Mouse (Mus musculus) lung, postnatal 4 days (tissue): ENCODE results near the gene Ralgps1.

Source experiments
- DNase-seq, 2 experiments: peaks; one replicate each; pipeline ENCODE4 v3.0.0; 2021

Gene Ralgps1

DNA sequence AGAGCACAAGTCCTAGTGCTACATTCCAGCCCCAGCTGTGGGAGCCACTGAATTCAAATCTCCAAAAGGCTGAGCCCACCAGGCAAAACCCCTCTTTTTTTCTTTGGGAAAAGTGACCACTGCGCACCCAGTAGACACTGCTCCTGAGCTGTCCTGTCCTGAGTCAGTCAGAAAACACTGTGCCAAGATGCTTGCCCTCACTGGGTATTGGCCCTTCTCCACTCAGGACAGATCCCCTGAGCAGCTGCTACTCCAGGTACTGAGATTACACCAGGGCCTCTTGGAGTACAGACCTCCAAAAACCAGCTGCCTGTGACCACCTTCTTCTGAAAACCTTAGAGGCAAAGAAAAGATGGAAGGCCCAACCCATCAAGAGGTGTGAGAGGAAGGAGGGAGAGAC is 51.4 kb downstream of the Ralgps1 start:
- DNase-seq, result no peak

DNA sequence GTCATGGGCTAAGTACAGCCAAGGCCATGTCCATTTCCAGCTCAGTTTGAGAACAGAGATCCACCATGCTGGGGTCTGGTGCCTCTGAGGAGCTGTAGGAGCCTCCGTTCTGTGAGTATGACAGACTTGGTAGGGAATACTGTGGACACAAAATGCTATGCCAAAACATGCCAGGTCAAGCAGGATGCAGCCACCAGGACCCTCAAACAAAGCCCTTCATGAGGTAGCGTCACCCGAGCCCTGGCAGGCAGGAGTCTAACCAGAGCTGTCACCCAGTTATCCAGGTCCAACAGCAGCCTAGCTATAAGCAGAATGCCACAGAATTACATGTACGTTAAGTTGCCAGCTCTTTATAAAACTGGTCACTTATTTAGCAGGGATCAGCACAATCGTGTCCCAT is 51.8 kb downstream of the Ralgps1 start:
- no peak for DNase-seq

DNA sequence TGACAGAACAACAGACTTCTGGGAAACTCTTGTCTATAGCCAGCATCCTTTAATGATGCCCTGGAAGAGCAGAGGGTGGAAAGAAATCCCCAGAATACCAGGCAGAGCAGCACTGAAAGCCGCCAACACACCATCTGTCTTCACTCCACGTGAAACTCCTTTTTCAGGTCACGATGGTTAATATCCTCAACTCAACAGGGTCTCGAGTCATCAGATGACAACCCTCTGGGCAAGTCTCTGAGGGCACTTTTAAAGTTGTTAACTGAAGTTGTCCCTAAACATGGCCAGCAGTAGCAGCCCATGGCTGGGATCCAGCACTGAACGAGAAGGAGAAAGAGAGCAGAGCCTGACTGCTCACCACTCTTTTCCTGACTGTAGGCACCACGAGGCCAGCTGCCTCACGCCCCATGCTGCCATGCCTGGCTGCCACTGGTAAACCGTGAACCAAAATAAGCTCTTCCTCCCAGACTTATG is 52.8 kb downstream of the Ralgps1 start:
- peak; percentile 24 to 40 for DNase-seq

DNA sequence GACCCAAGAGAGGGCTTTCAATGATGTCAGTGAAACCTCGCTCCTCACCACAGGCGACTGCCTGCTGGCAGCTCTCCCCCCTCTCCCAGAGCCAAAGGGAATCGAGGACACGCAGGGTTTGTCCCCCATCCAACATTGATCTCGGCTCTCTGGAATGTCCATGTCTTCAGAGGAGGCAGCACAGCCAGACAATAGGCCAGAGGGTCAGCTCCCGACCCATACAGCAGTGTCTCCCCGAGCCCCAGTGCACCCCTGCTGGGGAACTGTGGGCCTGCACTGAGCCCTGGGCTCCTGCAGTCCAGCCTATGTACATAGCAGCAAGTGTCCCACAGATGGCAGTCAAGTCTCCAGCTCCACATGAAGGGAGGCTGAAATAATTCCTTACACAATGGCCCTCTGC is 54.8 kb downstream of the Ralgps1 start:
- peak; percentile 91 to 95 for DNase-seq

DNA sequence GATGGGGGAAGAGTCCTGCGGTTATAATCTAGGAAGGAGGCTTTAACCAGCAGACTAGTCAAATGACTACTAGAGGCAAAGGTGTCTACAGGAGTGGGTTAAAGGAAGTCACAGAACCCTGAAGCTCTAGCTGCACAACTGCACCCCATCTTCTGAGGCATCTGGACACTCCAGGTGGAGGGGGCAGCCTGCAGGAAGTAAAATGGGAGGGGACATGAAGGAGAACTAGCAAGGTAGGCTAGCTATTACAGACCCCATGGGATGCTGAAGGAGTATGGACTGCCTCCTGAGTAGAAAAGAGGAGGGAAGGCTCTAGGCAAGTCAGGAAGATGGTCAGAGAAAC is 55.3 kb downstream of the Ralgps1 start:
- no peak for DNase-seq

DNA sequence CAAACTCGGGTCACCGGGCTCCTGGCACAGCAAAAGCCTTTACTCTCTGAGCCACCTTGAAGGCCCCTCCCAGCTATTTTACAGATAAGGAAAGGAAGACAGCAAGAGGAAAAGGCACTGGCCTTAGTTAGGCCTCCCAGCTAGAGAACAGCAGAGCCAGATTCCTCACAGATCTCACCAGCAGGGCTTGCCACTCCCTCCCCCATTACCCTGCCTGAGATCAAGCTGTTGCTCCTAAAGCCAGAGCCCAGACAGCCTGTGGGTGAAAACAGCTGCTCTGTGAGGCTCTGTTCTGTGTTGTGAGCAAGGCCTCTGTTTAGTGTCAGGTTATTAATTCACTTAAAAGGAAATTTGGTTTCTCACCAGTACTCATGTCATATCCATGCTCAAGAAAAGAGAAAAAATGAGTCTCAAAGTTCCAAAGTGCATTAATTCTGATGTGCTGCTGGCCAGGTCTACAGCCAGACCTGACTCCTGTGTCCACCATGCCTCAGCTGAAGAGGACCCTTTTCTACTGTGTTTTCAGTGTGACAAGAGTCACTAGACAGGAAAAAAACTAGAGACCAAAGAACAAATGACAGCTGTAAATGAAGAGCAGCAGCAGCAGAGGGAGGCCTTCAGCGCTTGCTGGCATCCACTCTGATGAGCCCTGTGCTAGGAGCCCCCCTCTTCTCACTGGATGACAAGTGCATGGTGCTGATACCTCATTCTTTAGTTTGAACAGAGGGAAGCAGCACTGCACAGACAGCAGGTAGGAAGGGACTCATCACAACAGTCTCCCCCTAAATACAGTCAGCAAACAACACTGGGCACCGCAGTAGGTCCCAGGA is 55.8 kb downstream of the Ralgps1 start:
- DNase-seq, result peak; percentile 25 to 63

DNA sequence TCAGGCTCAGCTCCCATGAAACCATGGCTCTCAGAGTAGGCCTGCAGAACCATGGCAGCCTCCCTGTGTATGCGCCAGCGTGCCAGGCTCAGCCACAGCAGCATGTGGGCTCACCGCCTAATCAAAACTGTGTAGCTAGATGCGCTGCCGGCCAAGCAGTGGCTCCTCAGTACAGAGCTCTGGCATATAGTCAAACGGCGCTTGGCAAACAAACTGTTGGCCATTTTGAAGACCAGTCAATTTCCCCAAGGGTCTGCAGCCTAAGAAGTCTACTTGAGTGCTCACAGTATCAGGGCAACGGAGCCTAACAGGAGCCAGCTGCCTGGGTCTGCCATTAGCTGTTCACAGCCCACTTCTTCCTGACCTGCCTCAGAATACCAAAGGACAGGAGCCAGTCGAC is 61.9 kb downstream of the Ralgps1 start:
- peak; percentile 39 to 62 for DNase-seq

DNA sequence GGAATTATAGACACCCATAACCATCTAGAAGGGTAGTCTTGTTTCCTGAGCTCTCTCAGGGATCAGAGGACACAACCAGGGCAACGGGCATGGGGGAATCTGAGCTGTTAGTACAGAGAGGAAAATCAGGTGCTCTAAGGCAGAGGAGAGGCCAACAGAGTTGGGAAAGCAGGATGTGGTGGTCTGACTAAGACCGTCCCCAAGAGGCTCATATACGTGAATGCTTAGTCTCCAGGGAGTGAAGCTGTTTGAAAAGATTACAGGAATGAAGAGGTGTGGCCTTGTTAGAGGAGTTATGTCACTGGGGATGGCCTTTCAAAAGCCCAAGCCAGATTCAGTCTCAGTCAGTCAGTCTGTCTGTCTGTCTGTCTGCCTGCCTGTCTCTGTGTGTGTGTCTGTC is 64.7 kb downstream of the Ralgps1 start:
- no peak for DNase-seq

DNA sequence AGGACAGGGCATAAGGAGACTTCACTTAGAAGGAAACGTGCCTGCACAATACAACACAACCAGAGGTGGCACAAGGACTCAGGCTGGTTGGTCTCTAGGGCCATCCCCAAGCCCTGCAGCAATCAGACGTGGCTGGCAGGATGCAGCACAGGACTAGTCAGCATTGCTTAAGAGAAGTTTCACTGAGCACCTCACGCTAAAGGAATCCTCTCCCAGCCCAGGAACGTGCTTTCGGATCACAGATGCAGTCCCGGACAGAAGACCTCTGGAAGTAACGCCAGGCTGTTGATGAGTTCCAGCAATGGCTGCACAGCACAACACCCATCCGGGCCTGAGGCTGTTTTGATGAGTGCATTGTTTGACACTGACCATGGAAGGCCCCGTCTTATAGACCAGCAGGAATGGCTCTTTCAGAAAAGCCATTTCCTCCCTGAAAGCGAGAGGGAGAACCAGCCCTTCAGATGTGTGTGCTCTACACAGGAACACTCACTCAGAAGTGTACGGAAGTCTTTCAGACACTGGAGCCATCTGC is 67.8 kb downstream of the Ralgps1 start:
- DNase-seq, result no peak

DNA sequence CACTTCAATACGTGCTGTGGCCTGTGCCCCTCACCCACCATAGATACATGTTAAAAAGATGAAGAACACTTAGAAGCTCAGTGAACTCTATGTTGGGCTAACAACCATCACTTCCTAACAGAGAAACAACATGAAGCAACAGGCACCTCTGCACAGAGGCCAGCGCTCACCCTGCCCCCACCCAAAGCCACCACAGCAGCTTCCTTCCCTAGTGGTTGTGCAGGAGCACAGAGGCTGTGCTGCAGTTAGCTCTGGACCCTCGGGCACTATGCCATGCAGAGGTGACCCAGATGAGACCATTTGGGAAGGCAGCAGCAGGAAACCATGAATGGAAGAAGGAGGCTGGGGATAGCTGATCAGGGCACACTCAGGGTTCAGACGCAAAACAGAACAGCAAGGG is 68.5 kb downstream of the Ralgps1 start:
- peak; percentile 43 to 48 for DNase-seq

DNA sequence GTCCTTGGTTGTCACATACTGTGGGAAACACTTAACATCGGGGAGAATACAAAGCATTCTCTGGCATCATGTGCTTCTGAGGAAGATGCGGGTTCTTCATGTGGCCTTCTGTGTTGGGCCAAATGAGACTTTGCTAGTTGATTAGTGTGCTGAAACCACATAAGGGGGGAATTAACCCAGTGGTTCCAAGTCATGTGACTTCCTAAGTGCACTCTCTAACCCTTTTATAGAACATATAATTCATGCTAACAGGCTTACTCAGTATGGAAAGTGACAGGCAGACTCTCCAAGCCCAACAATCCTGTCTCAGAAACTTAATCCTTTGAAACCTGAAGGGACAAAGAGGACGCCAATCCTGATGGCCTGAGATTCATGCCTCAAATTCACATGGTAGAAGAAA is 68.9 kb downstream of the Ralgps1 start:
- no peak for DNase-seq

DNA sequence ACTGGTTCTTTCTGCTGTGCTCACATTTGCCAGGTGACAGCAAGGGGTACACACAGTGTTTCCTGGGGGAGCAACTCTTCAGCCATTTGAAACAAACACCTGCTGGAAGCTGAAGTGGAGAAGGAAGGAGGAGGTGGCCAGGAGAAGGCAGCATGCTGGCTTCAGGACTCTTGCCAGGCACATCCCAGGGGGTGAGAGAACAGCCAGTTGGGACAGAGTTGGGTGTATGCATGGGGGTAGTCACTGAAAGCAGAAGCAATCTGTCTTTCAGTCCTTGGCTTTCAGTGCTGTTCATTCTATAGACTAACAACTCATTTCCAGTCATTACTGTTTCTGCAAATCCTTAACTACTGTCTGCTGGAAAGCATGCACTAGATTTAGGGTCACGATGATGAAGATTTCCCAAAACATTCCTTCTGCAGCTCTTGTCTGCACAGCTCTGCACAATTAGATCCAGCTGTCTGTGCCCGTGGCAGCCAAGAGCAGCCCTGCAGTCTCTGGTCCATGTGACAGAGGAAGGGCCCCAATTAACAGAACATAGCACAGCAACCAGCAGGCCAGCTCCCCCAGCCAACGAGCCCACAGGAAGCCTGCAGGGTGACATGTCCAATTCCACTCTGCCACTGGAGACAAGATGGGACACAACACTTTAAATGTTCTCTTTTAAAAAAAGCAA is 70.8 kb downstream of the Ralgps1 start:
- peak in 1 of 2 experiments; percentile 71 for DNase-seq

DNA sequence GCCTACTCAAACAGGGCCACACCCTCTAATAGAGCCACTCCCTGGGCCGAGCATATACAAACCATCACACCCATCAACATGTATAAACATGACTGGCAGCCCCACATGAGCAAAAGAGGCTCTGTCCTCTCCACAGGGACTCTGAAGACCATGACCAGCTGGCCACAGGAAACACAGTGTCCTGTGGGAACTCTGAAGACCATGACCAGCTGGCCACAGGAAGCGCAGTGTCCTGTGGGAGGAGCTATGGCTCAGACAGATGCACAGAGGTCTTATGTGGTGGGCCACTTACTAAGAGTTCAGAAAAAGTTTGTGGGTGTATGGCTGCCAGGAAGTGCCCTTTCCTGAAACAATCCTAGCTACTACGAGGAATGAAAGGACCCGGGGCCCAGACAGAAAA is 72.4 kb downstream of the Ralgps1 start:
- DNase-seq, result no peak

DNA sequence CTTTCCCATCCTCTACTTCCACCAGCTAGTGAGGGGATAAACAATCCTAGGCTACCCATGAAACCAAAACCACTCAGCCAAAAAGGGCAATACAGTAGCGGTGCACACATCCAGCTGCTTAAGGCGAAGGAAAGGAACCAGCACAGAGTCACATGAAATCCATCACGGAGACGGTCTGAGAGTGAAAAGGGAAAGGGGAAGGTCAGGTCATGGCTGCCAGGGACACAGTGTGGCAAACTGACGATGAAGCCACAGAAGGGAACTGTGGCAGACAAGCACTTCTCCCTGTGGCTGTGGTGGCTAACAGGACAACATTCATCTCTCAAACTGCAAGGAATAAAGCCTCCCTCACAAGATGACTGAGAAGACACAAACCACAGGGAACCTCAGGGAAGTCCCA is 76.2 kb downstream of the Ralgps1 start:
- DNase-seq, result no peak

DNA sequence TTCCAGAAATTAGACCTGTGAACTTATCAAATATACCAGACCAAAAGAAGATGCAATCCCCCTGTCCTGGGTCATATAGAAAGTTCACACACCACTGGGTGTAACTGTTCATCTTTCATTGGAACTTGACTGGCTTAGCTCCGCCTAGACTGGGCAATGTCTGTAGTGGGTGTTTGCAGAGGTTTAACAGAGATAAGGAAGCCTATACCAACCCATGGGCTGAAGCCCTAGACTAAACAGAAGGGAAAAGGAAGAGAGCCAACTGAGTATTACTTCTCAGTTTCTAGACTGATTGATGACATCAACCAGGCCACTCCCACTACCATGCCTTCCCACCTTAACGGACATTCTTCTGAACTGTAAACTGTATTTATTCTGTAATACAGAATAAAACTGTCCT is 79.2 kb downstream of the Ralgps1 start:
- no peak for DNase-seq

DNA sequence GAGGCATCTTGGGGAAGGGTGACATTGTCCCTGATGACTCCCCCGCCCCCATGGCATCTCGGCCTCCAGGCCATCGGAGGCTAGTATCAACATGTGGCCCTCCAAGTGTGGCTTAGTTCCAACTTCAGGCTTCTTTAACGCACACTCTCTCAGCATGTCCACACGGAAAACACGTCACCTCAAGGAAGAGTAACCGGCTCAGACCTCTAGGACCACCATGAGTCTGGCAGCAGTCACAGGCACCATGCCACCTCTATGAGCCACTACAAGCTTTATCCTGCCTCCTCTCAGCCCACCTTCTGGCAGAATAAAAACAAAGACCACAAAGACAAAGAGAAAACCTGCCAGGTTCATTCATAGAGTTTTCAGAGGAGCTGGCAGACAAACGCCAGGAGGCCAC is 80.8 kb downstream of the Ralgps1 start:
- no peak for DNase-seq

DNA sequence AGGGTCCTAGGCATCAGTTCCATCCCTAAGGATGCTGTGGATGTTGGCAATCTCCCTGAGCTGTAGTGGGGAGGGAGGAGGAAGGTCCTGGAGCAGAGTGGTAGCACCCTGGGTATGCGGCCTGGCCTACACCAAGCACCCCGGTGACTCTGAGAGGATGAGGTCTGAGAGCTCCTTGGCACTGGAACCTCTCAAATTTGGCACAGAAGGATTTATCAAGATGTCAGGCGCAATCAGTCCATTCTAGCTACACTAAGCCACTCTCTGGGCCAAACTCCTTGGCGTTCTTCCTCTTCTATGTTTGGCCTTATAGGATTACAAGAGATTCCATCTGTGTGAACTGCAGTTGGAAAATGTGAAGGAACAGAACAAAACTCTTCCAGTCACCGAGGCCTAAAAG is 82.4 kb downstream of the Ralgps1 start:
- peak in 1 of 2 experiments; percentile 17 for DNase-seq

DNA sequence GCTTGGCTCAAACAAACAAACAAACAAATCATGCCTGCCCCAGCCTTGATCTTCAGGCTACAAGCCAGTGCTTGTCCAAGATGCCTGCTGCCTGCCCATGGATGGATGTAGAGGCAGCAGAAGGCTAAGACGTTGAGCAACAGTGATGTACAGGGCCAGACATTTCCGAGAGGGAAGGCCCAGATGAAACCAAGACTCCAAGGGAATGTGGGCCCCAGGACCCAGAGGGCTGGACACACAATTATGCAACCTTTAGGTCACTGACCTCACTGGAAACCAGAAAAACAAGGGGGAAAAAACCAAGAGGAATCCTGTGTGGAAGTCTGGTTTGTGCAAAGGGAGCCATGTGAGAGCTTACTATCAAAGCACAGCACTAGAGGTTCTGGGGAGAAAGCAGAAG is 87.6 kb downstream of the Ralgps1 start:
- peak in 1 of 2 experiments; percentile 33 for DNase-seq

DNA sequence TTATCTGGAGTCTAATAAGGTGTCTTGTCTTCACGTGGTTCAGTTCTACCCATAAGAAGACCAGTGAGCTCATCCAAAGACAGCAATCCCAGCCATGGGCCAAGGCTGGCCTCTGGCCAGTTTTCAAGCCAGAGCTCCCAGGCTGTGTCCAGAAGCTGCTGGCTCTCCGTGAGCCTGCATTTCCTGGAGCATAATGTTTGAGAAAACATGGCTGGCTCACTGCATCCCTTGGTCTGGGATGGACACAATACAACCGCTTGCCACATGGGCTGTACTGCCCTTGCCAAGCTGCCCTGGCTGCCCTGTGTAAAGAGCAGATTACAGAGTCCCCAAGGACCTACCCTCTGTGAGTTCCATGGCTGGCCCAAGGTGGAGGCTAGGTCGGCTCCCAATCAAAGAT is 88.4 kb downstream of the Ralgps1 start:
- peak; percentile 75 to 88 for DNase-seq

DNA sequence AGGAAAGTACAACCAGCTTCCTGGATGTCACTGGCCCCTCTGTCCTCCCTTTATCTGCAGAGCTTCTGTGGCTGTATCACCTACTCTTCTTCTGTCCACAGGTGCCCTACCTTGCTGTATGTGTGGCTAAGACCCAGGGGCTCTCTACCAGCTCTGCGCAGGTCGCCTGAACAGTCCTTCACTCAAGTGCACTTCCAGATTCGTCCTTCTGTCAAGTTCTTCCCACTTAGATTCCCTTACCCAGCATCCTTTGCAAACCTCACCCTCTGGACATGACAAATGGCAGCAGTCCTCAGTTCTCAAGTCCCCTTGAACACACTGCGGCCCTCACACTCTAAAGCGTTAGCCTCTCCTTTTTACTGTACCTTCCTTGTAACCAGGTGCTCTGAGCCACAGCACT is 89.5 kb downstream of the Ralgps1 start:
- DNase-seq, result no peak

DNA sequence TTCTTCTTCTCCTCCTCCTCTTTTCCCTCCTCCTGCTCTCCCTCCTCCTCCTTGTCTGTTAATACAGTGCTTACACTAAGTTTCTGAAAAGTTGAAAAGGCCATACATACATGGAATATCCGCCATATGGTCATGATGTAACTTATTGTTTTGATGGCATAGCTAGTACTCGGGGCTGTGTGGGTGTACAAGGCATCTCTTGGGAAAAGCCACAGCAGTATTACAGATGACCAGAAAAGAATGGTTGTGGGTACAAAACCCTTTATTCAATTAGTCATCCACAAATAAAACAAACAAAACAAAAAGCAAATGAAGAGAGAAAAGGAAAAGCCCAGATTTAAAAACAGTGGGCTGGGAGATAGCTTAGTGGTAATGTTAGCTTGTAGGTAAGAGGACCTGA is 90.8 kb downstream of the Ralgps1 start:
- no peak for DNase-seq

DNA sequence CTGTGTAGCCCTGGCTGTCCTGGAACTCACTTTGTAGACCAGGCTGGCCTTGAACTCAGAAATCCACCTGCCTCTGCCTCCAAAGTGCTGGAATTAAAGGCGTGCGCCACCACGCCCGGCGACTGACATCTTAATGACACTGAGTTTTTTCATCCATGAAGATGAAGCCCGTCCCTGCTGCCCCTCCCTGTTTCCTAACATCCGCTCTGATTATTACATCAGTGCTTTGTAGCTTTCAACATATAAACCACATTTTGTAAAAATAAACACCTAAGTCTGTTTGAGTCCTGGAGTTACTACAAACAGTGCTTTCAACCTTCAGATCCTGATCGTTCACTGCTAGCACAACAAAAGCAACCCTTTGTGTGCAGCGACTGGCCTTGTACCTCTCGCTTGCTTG is 91.5 kb downstream of the Ralgps1 start:
- DNase-seq, result peak in 1 of 2 experiments; percentile 24

DNA sequence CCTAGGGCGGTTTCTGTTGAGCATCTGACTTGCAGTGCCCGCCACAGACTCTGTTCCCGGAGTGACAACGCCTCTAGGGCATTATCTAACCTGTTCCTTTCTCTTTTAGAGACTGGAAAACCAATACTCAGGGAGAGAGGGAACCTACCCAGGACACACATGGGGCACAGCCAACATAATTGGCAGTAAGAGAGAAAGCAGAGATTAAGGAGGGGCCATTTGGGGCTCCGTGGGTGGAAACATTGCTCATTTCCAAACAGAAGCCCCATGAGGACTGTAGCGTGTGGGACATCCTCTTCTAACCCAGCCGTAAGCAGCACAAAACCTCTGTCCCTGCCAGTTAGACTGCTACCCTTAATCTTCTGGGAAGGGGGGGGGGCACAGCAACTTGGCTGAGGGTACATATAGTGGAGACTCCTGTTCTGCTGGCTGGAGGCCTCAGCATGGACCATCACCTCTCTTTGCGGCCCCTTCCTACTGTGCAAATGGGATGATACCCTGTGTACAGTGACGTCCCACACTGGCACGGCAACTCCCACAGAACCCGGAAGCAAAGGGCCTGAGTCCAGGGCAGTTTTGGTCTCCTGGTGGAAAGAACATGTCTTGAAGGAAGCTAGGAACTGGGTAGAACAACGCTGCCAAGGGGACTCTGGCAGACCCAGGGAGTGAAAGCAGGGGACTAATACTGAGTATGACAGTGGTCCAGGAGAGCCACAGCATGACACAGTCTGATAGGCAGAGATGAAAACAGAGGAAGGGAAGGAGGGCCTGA is 96.4 kb downstream of the Ralgps1 start:
- no peak for DNase-seq
